Mouse (Mus musculus) liver, postnatal 0 days (tissue): Measurements from ENCODE around the gene Tiam1. TPM values are rescaled to one million over a fixed set of nuclear protein-coding genes. Genes with fewer than 3 reads are reported as not detected.

Experiments
- ATAC-seq: fragments of 200-750 bp; cut with Nextera tagmentation; 2 replicates; pipeline ENCODE4 v1.8.0; 2017; ENCODE audit warnings: mild to moderate bottlenecking, moderate library complexity
- DNase-seq: peaks from one replicate; pipeline ENCODE4 v3.0.0-alpha.2; 2016
- H3K27ac ChIP-seq: fragments of 300-500 bp; sonication (generic); 2 replicates; pipeline ENCODE4 v1.5.1; 2014; ENCODE audit warnings: antibody characterized with exemption, moderate library complexity, mild to moderate bottlenecking, low read depth
- H3K27me3 ChIP-seq: fragments of 300-500 bp; sonication (generic); 2 replicates; pipeline ENCODE4 v1.6.1; 2014; ENCODE audit warnings: low read length, control low read depth, mixed read lengths; ENCODE audit not compliant: insufficient read depth
- H3K36me3 ChIP-seq: fragments of 300-500 bp; sonication (generic); replicated peaks from 2 replicates; pipeline ENCODE4 v1.6.1; 2014; ENCODE audit warnings: mild to moderate bottlenecking, control low read depth, low read length, moderate library complexity, mixed read lengths; ENCODE audit not compliant: insufficient read depth
- H3K4me1 ChIP-seq: fragments of 300-500 bp; sonication (generic); 2 replicates; pipeline ENCODE4 v1.6.1; 2014; ENCODE audit warnings: antibody characterized with exemption, mild to moderate bottlenecking, control low read depth; ENCODE audit not compliant: insufficient read depth
- H3K4me2 ChIP-seq: fragments of 300-500 bp; sonication (generic); 2 replicates; pipeline ENCODE4 v1.6.1; 2014; ENCODE audit warnings: low read depth, mild to moderate bottlenecking, low read length, moderate library complexity, mixed read lengths
- H3K4me3 ChIP-seq: fragments of 300-500 bp; sonication (generic); 2 replicates; pipeline ENCODE4 v1.5.1; 2014; ENCODE audit warnings: low read depth, low read length
- H3K9ac ChIP-seq: fragments of 300-500 bp; sonication (generic); replicated peaks from 2 replicates; pipeline ENCODE4 v1.6.1; 2014; ENCODE audit warnings: mild to moderate bottlenecking, moderate library complexity
- H3K9me3 ChIP-seq: fragments of 300-500 bp; sonication (generic); 2 replicates; pipeline ENCODE4 v1.6.1; 2016; ENCODE audit warnings: mild to moderate bottlenecking, control low read depth, low read length, mixed read lengths
- CTCF ChIP-seq: sonication (generic); IDR thresholded peaks from 2 replicates; pipeline ENCODE4 v1.5.1; 2016; ENCODE audit warnings: antibody characterized with exemption, low read depth
- EP300 ChIP-seq: IDR thresholded peaks from 2 replicates; pipeline ENCODE4 v1.6.1; 2016; ENCODE audit warnings: antibody characterized with exemption, low read depth, mild to moderate bottlenecking
- WGBS: fragments of 180-500 bp; shearing (Covaris S2); extraction: QIAGEN DNeasy Blood & Tissue Kit; methylation state at CpG from one replicate; pipeline ENCODE4 v1.1.7; 2014; ENCODE audit not compliant: insufficient replicate concordance; 5-methylcytosine and 5-hydroxymethylcytosine counted together
- polyA plus RNA-seq: library from polyadenylated mRNA; unstranded; fragments of >200 nt; fragmentation: Nextera tagmentation; extraction: Ambion mirVana; gene quantifications from 2 replicates; pipeline ENCODE4 v1.2.1, GENCODE M21; 2015

The Tiam1 gene
- polyA plus RNA-seq, 1 experiment from 2014 or later = 3.2 TPM

DNA sequence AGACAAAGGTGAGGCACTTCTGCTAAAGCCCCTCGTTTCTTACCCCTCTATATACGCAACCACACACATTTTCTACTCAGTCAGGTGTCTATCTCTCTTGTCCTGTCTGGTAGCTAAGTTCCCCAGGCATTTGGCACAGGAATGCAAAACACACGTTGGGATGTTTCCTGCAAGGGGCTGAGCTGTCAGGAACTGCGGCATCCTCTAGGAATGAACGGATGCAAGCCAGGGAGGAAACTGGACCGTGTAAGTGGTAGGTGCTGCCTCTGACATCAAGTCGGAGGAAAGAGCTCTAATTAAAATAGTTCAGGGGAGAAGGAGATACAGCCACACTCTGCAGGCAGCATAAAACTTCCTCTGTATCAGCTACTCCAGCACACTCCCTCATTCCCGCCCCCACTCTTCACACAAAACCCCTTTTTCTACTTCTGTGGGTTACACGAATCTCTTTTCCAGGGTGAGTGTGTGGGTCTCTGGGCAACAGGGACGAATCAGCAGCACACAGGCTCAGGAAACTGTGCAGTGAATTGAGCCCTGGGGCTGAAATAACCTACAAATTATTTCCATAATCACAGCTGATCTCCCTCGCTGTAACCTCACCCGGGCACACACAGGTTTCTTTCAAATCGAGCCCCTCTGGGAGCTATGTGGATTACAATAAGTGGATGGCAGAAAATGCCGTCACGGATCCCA lies 269.4 kb downstream of the Tiam1 start:
- WGBS = 73% methylated on average over 15 of the region's 15 CpGs
- Histone ChIP-seq H3K36me3 (no peaks in the 10 kb centered on the region), H3K27ac (no peak overlapping the region), H3K4me3 (no peak overlapping the region), H3K4me2 (no peak overlapping the region), H3K27me3 (no peaks in the 10 kb centered on the region), H3K4me1 (peaks cover 5% of the 10 kb centered on the region), H3K9me3 (no peaks in the 10 kb centered on the region), H3K9ac (no peak overlapping the region)
- DNase-seq (no peak), ATAC-seq (no peak)
- TF ChIP-seq EP300 = no peak
- TF ChIP-seq CTCF = no peak

GRCm38 (mm10) chr16:89872011-89872942 lies 271.3 kb downstream of the Tiam1 start:
- TF ChIP-seq EP300 (no peak), CTCF (no peak)
- 44% methylated on average over 20 of the region's 20 CpGs for WGBS
- Histone ChIP-seq H3K9ac (no peak overlapping the region), H3K27me3 (no peaks in the 10 kb centered on the region), H3K9me3 (no peaks in the 10 kb centered on the region), H3K4me3 (0 out of 2 replicates have a peak overlapping the region, but pooled peaks have one; percentile 3), H3K4me2 (peak overlapping the region; percentile 48), H3K27ac (peak overlapping the region; percentile 58), H3K36me3 (no peaks in the 10 kb centered on the region), H3K4me1 (peaks cover 5% of the 10 kb centered on the region)
- ATAC-seq (peak; percentile 59), DNase-seq (peak; percentile 45)

GRCm38 (mm10) chr16:89871382-89871781 lies 272.2 kb downstream of the Tiam1 start:
- H3K9me3 ChIP-seq = no peaks in the 10 kb centered on the region
- H3K4me1 ChIP-seq = peaks cover 5% of the 10 kb centered on the region
- no peaks in the 10 kb centered on the region for H3K36me3 ChIP-seq
- H3K27me3 ChIP-seq = no peaks in the 10 kb centered on the region
- ATAC-seq (no peak), DNase-seq (no peak)
- no peak overlapping the region for H3K9ac ChIP-seq
- peak overlapping the region; percentile 58 for H3K27ac ChIP-seq
- WGBS = 22% methylated on average over 13 of the region's 13 CpGs
- no peak overlapping the region for H3K4me3 ChIP-seq
- no peak for TF ChIP-seq CTCF
- TF ChIP-seq EP300 = no peak
- H3K4me2 ChIP-seq = peak overlapping the region; percentile 48

DNA sequence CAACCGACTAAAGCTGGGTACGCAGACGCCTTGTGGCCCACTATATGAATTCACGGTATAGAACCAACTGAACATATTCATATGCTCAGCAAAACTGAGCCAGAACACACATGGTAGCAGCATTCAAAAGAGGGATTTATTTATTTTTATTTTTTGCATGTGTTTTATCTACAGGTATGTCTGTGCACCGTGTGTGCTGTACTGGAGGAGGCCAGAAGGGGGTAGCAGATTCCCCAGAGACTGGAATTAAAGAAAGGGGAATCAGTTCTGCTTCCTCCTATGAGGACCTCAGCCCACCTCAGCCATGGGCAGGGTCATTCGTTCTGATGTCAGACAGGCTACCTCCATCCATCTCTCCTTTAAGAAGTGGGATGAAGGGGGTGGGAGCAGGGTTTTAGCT lies 273.5 kb downstream of the Tiam1 start:
- Histone ChIP-seq H3K9ac (no peak overlapping the region), H3K27me3 (no peaks in the 10 kb centered on the region), H3K9me3 (no peaks in the 10 kb centered on the region), H3K4me3 (no peak overlapping the region), H3K36me3 (no peaks in the 10 kb centered on the region), H3K27ac (no peak overlapping the region), H3K4me1 (peaks cover 5% of the 10 kb centered on the region), H3K4me2 (no peak overlapping the region)
- TF ChIP-seq CTCF = 0 out of 2 replicates have a peak, but pooled peaks have one; percentile 18
- TF ChIP-seq EP300 = no peak
- 88% methylated on average over 6 of the region's 6 CpGs for WGBS
- DNase-seq = no peak
- ATAC-seq = no peak

- peaks cover 5% of the 10 kb centered on the region for H3K4me1 ChIP-seq
- H3K4me2 ChIP-seq = no peak overlapping the region
- H3K9me3 ChIP-seq = no peaks in the 10 kb centered on the region
- ATAC-seq (no peak), DNase-seq (no peak)
- TF ChIP-seq EP300 (no peak), CTCF (no peak)
- no peaks in the 10 kb centered on the region for H3K36me3 ChIP-seq
- 54% methylated on average over 3 of the region's 3 CpGs for WGBS
- no peaks in the 10 kb centered on the region for H3K27me3 ChIP-seq
- H3K27ac ChIP-seq = no peak overlapping the region
- H3K4me3 ChIP-seq = no peak overlapping the region
- no peak overlapping the region for H3K9ac ChIP-seq
These were observed 275.1 kb downstream of the Tiam1 start for GRCm38 (mm10) chr16:89868502-89868901.

DNA sequence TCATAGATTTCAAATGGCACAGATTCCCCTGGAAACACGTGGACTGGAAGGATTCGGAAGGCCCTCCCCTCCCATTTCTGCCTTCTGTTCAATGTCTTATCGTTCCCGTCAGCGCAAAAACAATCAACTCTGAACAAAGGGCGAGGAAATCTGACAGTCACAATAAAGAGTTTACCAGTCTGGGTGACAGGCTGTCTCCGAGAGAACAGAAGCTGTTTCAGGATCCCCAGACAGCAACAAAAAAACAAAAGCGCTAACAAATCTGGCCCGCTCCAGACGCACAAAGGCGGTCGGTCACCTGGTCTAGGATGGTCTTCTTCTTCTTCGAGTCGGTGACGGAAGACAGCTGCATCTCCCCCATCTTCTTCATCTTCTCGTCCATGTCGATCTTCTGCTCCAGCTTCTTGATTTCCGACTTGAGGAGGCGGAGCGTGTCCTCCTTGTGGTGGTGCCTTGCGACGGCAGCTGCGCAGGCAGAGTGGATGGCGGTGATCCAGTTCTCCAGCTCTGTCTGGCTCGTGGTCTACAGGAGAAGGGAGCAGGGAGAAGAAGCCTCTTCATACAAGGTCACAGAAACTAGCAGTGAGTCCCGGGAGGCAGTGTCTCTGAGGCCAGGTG lies 276.2 kb downstream of the Tiam1 start:
- no peaks in the 10 kb centered on the region for H3K9me3 ChIP-seq
- H3K36me3 ChIP-seq = no peaks in the 10 kb centered on the region
- TF ChIP-seq CTCF = no peak
- TF ChIP-seq EP300 = no peak
- no peak overlapping the region for H3K27ac ChIP-seq
- DNase-seq (no peak), ATAC-seq (no peak)
- no peak overlapping the region for H3K9ac ChIP-seq
- 90% methylated on average over 25 of the region's 26 CpGs for WGBS
- H3K4me2 ChIP-seq = no peak overlapping the region
- peaks cover 2% of the 10 kb centered on the region for H3K4me1 ChIP-seq
- H3K4me3 ChIP-seq = no peak overlapping the region
- no peaks in the 10 kb centered on the region for H3K27me3 ChIP-seq
